Mouse (Mus musculus): ENCODE results near the gene 0610010F05Rik.
A peak's percentile ranks its signal among the peaks of the same experiment; 100 is the strongest.
"Not testable (repeated sequence)": the region's sequence is repeated elsewhere in the genome, so short reads cannot be mapped to it uniquely, and the experiment has no call there.

0610010F05Rik gene

GRCm38 (mm10) chr11:23632945-23633878, at the start of gene 0610010F05Rik:
0610010F05Rik (minus strand) TSS chr11:23633639.
- peak; percentile 78 for DNase-seq

GRCm38 (mm10) chr11:23682561-23682960, 49.1 kb upstream of the 0610010F05Rik start:
- DNase-seq, result no peak

GRCm38 (mm10) chr11:23680435-23680950, 47.1 kb upstream of the 0610010F05Rik start:
- DNase-seq, result no peak

GRCm38 (mm10) chr11:23679044-23679642, 45.7 kb upstream of the 0610010F05Rik start:
- DNase-seq, result peak; percentile 19

- no peak for DNase-seq
Measured at GRCm38 (mm10) chr11:23676100-23676499, 42.7 kb upstream of the 0610010F05Rik start.

- DNase-seq, result no peak
Measured at GRCm38 (mm10) chr11:23672256-23672749, 38.9 kb upstream of the 0610010F05Rik start.

GRCm38 (mm10) chr11:23667128-23667527, 33.7 kb upstream of the 0610010F05Rik start:
- DNase-seq, result no peak

- no peak for DNase-seq
Measured at GRCm38 (mm10) chr11:23666526-23666925, 33.1 kb upstream of the 0610010F05Rik start.

- peak; percentile 88 for DNase-seq
Measured at GRCm38 (mm10) chr11:23665798-23666501, 32.5 kb upstream of the 0610010F05Rik start, which contains the start of gene Pex13. Pex13 (minus strand) TSS chr11:23665959.

GRCm38 (mm10) chr11:23665311-23665786, 31.9 kb upstream of the 0610010F05Rik start, which contains the start of gene Pus10:
Pus10 (plus strand) TSS chr11:23665674.
- DNase-seq, result peak; percentile 57

GRCm38 (mm10) chr11:23664232-23664631, 30.8 kb upstream of the 0610010F05Rik start:
- DNase-seq, result no peak

- DNase-seq, result no peak
Measured at GRCm38 (mm10) chr11:23657791-23658190, 24.4 kb upstream of the 0610010F05Rik start.

- no peak for DNase-seq
Measured at GRCm38 (mm10) chr11:23653666-23654065, 20.2 kb upstream of the 0610010F05Rik start.

GRCm38 (mm10) chr11:23647835-23648234, 14.4 kb upstream of the 0610010F05Rik start:
- no peak for DNase-seq

- no peak for DNase-seq
Measured at GRCm38 (mm10) chr11:23647431-23647830, 14.0 kb upstream of the 0610010F05Rik start.

GRCm38 (mm10) chr11:23634573-23634972, 1.1 kb upstream of the 0610010F05Rik start:
- no peak for DNase-seq

GRCm38 (mm10) chr11:23633879-23634215, 408 bp upstream of the 0610010F05Rik start:
- DNase-seq, result no peak

GRCm38 (mm10) chr11:23630664-23631063, 2.8 kb downstream of the 0610010F05Rik start:
- no peak for DNase-seq

GRCm38 (mm10) chr11:23618995-23619394, 14.4 kb downstream of the 0610010F05Rik start:
- no peak for DNase-seq

GRCm38 (mm10) chr11:23614546-23614945, 18.9 kb downstream of the 0610010F05Rik start:
- no peak for DNase-seq

- not testable (repeated sequence) for DNase-seq
Measured at GRCm38 (mm10) chr11:23607291-23607690, 26.1 kb downstream of the 0610010F05Rik start.

GRCm38 (mm10) chr11:23570130-23570529, 63.3 kb downstream of the 0610010F05Rik start:
- no peak for DNase-seq

GRCm38 (mm10) chr11:23565761-23566160, 67.7 kb downstream of the 0610010F05Rik start:
- peak; percentile 59 for DNase-seq

All from kidney, adult 11 months (tissue).